Mouse (Mus musculus): ENCODE measurements around the gene Abcg5.

The Abcg5 gene

DNA sequence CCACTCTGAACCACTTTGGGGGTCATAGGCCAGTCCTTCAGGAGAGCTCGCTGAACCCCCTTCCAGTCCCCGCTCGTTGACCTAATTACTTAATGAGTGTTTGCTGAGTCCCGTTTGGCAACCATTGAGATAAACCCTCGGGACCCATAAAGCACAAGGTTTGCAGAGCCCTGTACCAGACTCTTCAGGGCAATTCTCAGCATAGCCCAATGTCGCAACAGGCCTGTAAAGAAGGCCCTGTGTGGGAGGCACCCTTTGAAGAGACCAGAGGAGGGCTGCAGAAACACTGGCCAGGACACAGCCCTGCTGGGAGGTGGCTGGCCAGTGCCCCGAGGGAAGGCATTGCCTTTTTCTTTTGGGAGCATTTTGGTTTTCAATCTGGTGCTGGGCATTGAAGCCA, 70.8 kb downstream of the Abcg5 start:
- no peak for DNase-seq (ENCODE audit: low read depth, low spot score)

DNA sequence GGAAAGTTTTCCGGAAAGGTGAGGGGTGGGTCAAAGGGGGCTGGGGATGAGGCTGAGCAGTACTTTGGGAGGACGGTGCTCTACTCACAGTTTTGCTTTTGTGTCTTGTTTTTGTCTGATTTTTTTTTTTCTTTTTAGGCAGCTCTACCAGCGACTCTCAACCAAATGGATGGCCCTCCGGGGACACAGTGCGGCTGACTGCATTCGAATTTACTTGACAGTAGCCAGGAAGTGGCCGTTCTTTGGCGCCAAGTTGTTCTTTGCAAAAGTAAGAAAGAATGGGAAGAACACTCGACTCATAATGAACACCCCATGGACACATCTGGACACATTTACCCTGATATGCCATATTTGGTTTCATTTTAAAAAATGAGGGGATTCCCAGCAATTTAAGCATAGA, 71.3 kb downstream of the Abcg5 start:
- DNase-seq (ENCODE audit: low read depth, low spot score), result no peak

DNA sequence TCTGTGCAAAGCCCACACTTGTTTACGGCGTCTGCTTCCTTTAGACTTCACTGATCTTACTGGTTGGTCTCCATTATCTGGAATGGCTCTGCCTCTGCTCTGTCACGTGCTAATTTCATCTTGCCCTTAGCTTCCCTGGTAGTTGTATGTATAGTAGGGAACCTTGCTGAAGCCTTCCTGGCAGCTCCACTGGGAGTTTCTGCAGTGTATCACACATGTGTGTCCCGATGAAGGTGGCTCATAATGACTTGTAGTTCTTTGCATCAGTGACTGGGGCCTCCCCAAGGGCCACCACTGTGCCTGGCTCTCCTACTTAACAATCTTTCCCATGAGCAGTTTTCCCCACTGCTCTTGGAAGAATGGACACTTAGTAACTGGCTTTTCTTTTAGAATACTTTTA, 74.2 kb downstream of the Abcg5 start:
- no peak for DNase-seq (ENCODE audit: low read depth, low spot score)

Measured in ES-CJ7 (cell line).